Mouse (Mus musculus) layer of hippocampus, postnatal 36 days (tissue): Measurements from ENCODE around the gene Fbp2. TPM values are rescaled to one million over a fixed set of nuclear protein-coding genes. Genes with fewer than 3 reads are reported as not detected.
"Not testable (repeated sequence)": the region's sequence is repeated elsewhere in the genome, so short reads cannot be mapped to it uniquely, and the experiment has no call there.

ENCODE experiments used
- DNase-seq, 2 experiments: peaks; one replicate each; pipeline ENCODE4 v3.0.0; 2022
- total RNA-seq, 2 experiments: library from RNA; stranded (reverse); gene quantifications; 2 replicates each; pipeline ENCODE4 v1.2.3; 2021

The Fbp2 gene
- total RNA-seq, 2 experiments from 2014 or later = not detected

- DNase-seq = no peak
Observed at GRCm38 (mm10) chr13:62863771-62864170, 5.5 kb upstream of the Fbp2 start.

- DNase-seq = no peak
Observed at GRCm38 (mm10) chr13:62862875-62863274, 4.7 kb upstream of the Fbp2 start.

GRCm38 (mm10) chr13:62860068-62860467, 1.8 kb upstream of the Fbp2 start:
- DNase-seq = no peak

GRCm38 (mm10) chr13:62859251-62859650, 1.0 kb upstream of the Fbp2 start:
- not testable (repeated sequence) for DNase-seq

GRCm38 (mm10) chr13:62856850-62857249, 1.4 kb downstream of the Fbp2 start:
- no peak for DNase-seq

GRCm38 (mm10) chr13:62856305-62856675, 1.9 kb downstream of the Fbp2 start:
- peak; percentile 61 to 64 for DNase-seq

- no peak for DNase-seq
Observed at GRCm38 (mm10) chr13:62855396-62856304, 2.6 kb downstream of the Fbp2 start.

- DNase-seq = peak; percentile 50 to 54
Observed at GRCm38 (mm10) chr13:62854666-62855065, 3.6 kb downstream of the Fbp2 start.

- no peak for DNase-seq
Observed at GRCm38 (mm10) chr13:62833341-62833740, 24.9 kb downstream of the Fbp2 start.

- no peak for DNase-seq
Observed at GRCm38 (mm10) chr13:62832239-62832638, 26.0 kb downstream of the Fbp2 start.

GRCm38 (mm10) chr13:62815705-62816104, 42.5 kb downstream of the Fbp2 start:
- not testable (repeated sequence) for DNase-seq

- DNase-seq = no peak
Observed at GRCm38 (mm10) chr13:62812713-62813112, 45.5 kb downstream of the Fbp2 start.

- DNase-seq = not testable (repeated sequence)
Observed at GRCm38 (mm10) chr13:62807981-62808380, 50.2 kb downstream of the Fbp2 start.

Other genes starting within 250 kb of the Fbp2 start
- gene 6720489N17Rik, start 234.2 kb downstream of the Fbp2 start, total RNA-seq = 1 to 10 TPM; 2.8 to 4.6 TPM
- 10 to 100 TPM; 10.7 to 11.5 TPM for gene Platr25, start 97.7 kb downstream of the Fbp2 start, total RNA-seq
- gene Gm5141, start 72.6 kb downstream of the Fbp2 start, total RNA-seq = 1 to 10 TPM; 6.5 to 8.8 TPM
- gene Fbp1, start 29.9 kb upstream of the Fbp2 start, total RNA-seq = under 1 TPM in 1 of 2 experiments, not detected in 1; 0.40 TPM
- 10 to 100 TPM; 76.8 to 92.7 TPM for gene 2010111I01Rik, start 106.5 kb upstream of the Fbp2 start, total RNA-seq